Mouse (Mus musculus): Measurements from ENCODE around the gene Slc17a2. TPM values are rescaled to one million over a fixed set of nuclear protein-coding genes. Genes with fewer than 3 reads are reported as not detected.
"Not testable (repeated sequence)": the region's sequence is repeated elsewhere in the genome, so short reads cannot be mapped to it uniquely, and the experiment has no call there.

Gene Slc17a2
- polyA plus RNA-seq, 1 experiment from 2014 or later = not detected

DNA sequence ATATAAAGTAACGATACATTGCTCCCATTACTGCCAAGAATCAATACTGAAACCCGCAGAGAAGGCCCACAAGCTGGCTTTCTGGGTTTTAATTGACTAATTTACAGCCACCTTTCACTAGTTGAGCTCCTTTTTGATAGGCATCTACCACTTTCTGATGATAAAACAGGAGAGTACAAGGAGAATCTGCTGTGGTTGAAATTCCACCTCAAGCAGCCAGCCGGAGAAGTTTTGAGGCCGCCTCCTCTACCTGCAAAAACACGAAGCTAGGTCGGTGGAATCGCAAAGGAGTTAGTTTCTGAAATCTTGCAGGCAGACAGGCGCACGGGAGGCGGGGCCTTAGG, 43.6 kb upstream of the Slc17a2 start:
- no peaks in the 10 kb centered on the region for H3K9me3 ChIP-seq (replicated peaks; ENCODE audit: control insufficient read depth, low read length)
- peaks cover 18% of the 10 kb centered on the region for H3K4me1 ChIP-seq (ENCODE audit: control insufficient read depth, insufficient read depth, low read length)
- peak overlapping the region; percentile 89 for H3K4me2 ChIP-seq (ENCODE audit: low read depth, low read length)
- ATAC-seq (replicated peaks; ENCODE audit: extremely low read depth, insufficient read depth, low FRiP score) = no peak
- peak overlapping the region; percentile 76 for H3K4me3 ChIP-seq (ENCODE audit: low read length)
- WGBS = 3% methylated on average over 10 of the region's 10 CpGs
- H3K9ac ChIP-seq (ENCODE audit: low read length) = peak overlapping the region; percentile 86
- no peaks in the 10 kb centered on the region for H3K36me3 ChIP-seq (ENCODE audit: control insufficient read depth, insufficient read depth)
- H3K27me3 ChIP-seq (ENCODE audit: control insufficient read depth, insufficient read depth, low read length) = no peaks in the 10 kb centered on the region
- H3K27ac ChIP-seq (ENCODE audit: low read length) = peak overlapping the region; percentile 96

DNA sequence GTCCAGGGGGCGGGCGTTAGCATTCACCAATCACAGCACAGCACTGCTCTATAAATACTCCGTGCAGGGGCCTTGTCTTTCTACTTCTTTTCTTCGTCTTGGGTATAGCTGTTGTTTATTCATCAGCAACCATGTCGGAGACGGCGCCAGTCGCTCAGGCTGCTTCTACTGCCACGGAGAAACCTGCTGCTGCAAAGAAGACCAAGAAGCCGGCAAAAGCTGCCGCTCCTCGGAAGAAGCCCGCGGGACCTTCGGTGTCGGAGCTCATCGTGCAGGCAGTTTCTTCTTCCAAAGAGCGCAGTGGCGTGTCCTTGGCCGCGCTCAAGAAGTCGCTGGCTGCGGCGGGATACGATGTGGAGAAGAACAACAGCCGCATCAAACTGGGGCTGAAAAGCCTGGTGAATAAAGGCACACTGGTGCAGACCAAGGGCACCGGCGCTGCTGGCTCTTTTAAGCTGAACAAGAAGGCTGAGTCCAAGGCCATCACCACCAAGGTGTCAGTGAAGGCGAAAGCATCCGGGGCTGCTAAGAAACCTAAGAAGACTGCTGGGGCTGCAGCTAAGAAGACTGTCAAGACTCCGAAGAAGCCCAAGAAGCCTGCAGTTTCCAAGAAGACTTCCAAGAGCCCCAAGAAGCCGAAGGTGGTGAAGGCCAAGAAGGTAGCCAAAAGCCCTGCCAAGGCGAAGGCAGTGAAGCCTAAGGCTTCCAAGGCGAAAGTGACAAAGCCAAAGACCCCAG, 43.0 kb upstream of the Slc17a2 start, which contains the start of gene Hist1h1a:
Gene Hist1h1a (plus strand): TSS at position 81 of the 738 bp plus-strand sequence.
- peak within 1 kb of the TSS; percentile 96 for H3K27ac ChIP-seq (ENCODE audit: low read length)
- H3K27me3 ChIP-seq (ENCODE audit: control insufficient read depth, insufficient read depth, low read length) = no peaks in the 10 kb centered on the region
- peaks cover 20% of the 10 kb centered on the region for H3K4me1 ChIP-seq (ENCODE audit: control insufficient read depth, insufficient read depth, low read length)
- H3K9me3 ChIP-seq (replicated peaks; ENCODE audit: control insufficient read depth, low read length) = no peaks in the 10 kb centered on the region
- peak; percentile 63 for ATAC-seq (replicated peaks; ENCODE audit: extremely low read depth, insufficient read depth, low FRiP score)
- peak within 1 kb of the TSS; percentile 76 for H3K4me3 ChIP-seq (ENCODE audit: low read length)
- H3K9ac ChIP-seq (ENCODE audit: low read length) = peak within 1 kb of the TSS; percentile 86
- peak within 1 kb of the TSS; percentile 89 for H3K4me2 ChIP-seq (ENCODE audit: low read depth, low read length)
- H3K36me3 ChIP-seq (ENCODE audit: control insufficient read depth, insufficient read depth) = no peaks in the 10 kb centered on the region
- WGBS = 2% methylated on average over 34 of the region's 34 CpGs

DNA sequence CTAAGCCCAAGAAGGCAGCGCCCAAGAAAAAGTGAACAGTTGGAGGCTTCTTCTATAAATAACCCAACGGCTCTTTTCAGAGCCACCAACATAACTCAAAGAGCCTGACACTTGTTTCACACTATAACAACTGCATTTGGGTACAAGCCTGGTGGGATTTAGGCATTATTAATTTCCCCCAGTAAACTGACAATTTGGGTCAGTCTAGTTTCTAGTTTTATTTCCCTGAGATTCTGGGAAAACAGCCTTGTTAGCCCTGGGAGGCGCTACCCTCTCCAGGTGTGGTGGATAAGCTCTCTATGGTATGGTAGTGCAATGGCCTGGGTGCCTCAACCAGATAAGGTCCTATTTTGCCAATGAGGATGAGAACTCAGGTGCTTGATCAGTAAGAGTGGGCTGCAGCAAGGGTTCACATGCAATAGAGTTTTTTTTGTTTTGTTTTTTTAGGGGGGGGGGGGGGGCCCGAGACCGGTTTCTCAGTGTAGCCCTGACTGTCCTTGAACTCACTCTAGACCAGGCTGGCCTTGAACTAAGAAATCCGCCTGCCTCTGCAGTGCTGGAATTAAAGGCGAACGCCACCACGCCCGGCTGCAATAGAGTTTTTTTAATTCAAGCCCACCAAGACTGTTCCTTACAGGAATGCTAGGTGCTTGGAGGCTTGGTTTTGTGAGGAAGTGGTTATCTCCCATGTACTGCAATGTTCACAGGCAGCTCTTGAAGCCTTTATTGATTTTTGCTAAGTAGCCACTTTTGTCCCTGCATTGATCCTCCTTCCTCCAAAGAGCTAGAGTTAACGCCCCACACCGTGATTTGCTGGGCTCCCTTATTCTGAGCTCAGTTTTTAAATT, 42.2 kb upstream of the Slc17a2 start:
- no peaks in the 10 kb centered on the region for H3K27me3 ChIP-seq (ENCODE audit: control insufficient read depth, insufficient read depth, low read length)
- H3K36me3 ChIP-seq (ENCODE audit: control insufficient read depth, insufficient read depth) = no peaks in the 10 kb centered on the region
- peak overlapping the region; percentile 86 for H3K9ac ChIP-seq (ENCODE audit: low read length)
- WGBS = 40% methylated on average over 11 of the region's 12 CpGs
- H3K27ac ChIP-seq (ENCODE audit: low read length) = peak overlapping the region; percentile 96
- peak overlapping the region; percentile 89 for H3K4me2 ChIP-seq (ENCODE audit: low read depth, low read length)
- peak overlapping the region; percentile 76 for H3K4me3 ChIP-seq (ENCODE audit: low read length)
- no peaks in the 10 kb centered on the region for H3K9me3 ChIP-seq (replicated peaks; ENCODE audit: control insufficient read depth, low read length)
- no peak for ATAC-seq (replicated peaks; ENCODE audit: extremely low read depth, insufficient read depth, low FRiP score)
- peaks cover 22% of the 10 kb centered on the region for H3K4me1 ChIP-seq (ENCODE audit: control insufficient read depth, insufficient read depth, low read length)

DNA sequence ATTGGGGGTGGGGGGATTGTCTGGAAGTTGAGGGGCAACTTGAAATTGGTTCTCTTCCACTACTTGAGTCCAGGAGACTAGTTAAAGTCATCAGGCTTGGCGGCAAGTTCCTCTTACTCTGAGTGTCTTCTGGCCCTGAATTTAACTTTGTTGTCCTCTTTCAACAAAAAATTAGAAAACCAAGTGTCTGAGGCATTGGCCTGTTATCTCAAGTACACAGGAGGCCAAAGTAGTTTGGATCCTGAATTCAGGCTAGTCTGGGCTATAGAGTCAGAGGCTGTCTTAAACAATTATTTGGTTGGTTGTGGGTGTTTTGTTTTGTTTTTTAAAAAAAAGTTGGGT, 41.6 kb upstream of the Slc17a2 start:
- Histone ChIP-seq H3K36me3 (ENCODE audit: control insufficient read depth, insufficient read depth) (no peaks in the 10 kb centered on the region), H3K27ac (ENCODE audit: low read length) (no peak overlapping the region), H3K9me3 (replicated peaks; ENCODE audit: control insufficient read depth, low read length) (no peaks in the 10 kb centered on the region), H3K4me1 (ENCODE audit: control insufficient read depth, insufficient read depth, low read length) (peaks cover 18% of the 10 kb centered on the region), H3K4me3 (ENCODE audit: low read length) (no peak overlapping the region), H3K9ac (ENCODE audit: low read length) (no peak overlapping the region), H3K4me2 (ENCODE audit: low read depth, low read length) (no peak overlapping the region), H3K27me3 (ENCODE audit: control insufficient read depth, insufficient read depth, low read length) (no peaks in the 10 kb centered on the region)
- no peak for ATAC-seq (replicated peaks; ENCODE audit: extremely low read depth, insufficient read depth, low FRiP score)
- WGBS = 64% methylated on average over 1 of the region's 1 CpGs

DNA sequence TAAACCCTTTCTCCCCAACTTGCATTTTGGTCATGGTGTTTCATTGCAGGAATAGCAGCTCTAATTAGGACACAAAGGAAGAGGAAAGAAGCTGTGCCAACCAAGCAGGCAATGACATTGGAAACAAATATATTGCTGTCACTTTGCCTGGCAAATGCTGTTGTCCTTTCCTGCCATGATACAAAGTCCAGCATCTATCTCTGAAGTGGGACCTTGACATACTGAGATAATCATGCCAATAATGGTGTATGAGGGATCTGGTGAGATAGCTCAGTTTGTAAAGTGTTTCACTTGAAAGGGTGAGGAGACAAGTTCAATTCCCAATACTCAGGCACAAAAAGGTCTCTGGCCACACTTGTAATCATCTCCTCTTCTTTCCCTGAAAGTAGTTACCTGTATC, 40.0 kb upstream of the Slc17a2 start:
- no peak overlapping the region for H3K9ac ChIP-seq (ENCODE audit: low read length)
- no peaks in the 10 kb centered on the region for H3K9me3 ChIP-seq (replicated peaks; ENCODE audit: control insufficient read depth, low read length)
- H3K4me1 ChIP-seq (ENCODE audit: control insufficient read depth, insufficient read depth, low read length) = peaks cover 14% of the 10 kb centered on the region
- H3K4me3 ChIP-seq (ENCODE audit: low read length) = no peak overlapping the region
- no peak overlapping the region for H3K4me2 ChIP-seq (ENCODE audit: low read depth, low read length)
- ATAC-seq (replicated peaks; ENCODE audit: extremely low read depth, insufficient read depth, low FRiP score) = no peak
- no peaks in the 10 kb centered on the region for H3K36me3 ChIP-seq (ENCODE audit: control insufficient read depth, insufficient read depth)
- H3K27me3 ChIP-seq (ENCODE audit: control insufficient read depth, insufficient read depth, low read length) = no peaks in the 10 kb centered on the region
- no peak overlapping the region for H3K27ac ChIP-seq (ENCODE audit: low read length)

DNA sequence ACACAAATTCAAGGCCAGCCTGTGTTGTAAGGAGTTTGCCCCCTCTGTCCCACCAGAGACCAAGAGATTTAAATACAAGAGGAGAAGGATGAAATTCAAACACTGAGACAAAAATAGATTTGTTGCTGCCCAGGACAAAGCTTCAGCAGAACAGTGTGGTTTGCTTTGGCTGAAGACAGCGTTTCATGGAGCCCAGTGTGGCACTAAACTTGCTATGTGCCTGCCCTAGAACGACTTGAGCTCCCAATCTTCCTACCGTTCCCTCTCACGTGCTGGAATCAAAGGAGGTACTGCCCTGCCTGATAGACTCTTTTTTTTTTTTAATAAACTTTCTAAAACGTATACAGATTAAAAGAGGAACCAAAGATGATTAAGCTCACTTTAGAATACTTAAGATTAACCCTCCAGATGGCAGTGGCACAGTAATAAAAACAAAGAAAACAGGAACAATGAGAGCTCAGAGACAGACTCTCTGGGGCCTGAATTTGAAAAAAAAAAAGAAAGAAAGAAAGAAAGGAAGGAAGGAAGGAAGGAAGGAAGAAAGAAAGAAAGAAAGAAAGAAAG, 37.9 kb upstream of the Slc17a2 start:
- Histone ChIP-seq H3K9ac (ENCODE audit: low read length) (no peak overlapping the region), H3K4me2 (ENCODE audit: low read depth, low read length) (no peak overlapping the region), H3K4me3 (ENCODE audit: low read length) (no peak overlapping the region), H3K36me3 (ENCODE audit: control insufficient read depth, insufficient read depth) (no peaks in the 10 kb centered on the region), H3K27ac (ENCODE audit: low read length) (no peak overlapping the region), H3K9me3 (replicated peaks; ENCODE audit: control insufficient read depth, low read length) (no peaks in the 10 kb centered on the region), H3K4me1 (ENCODE audit: control insufficient read depth, insufficient read depth, low read length) (peaks cover 17% of the 10 kb centered on the region), H3K27me3 (ENCODE audit: control insufficient read depth, insufficient read depth, low read length) (no peaks in the 10 kb centered on the region)
- WGBS = 36% methylated on average over 5 of the region's 5 CpGs
- ATAC-seq (replicated peaks; ENCODE audit: extremely low read depth, insufficient read depth, low FRiP score) = no peak

DNA sequence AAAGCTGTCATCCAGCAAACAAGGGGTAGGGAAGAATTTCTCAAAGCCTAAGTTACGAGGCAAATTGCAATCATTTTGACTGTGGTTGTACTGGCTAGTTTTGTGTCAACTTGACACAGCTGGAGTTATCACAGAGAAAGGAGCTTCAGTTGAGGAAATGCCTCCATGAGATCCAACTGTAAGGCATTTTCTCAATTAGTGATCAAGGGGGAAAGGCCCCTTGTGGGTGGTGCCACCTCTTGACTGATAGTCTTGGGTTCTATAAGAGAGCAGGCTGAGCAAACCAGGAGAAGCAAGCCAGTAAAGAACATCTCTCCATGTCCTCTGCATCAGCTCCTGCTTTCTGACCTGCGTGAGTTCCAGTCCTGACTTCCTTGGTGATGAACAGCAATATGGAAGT, 37.2 kb upstream of the Slc17a2 start, which contains the start of gene Trim38:
Gene Trim38 (plus strand): TSS at position 301 of the 400 bp plus-strand sequence.
- H3K27me3 ChIP-seq (ENCODE audit: control insufficient read depth, insufficient read depth, low read length); H3K4me2 ChIP-seq (ENCODE audit: low read depth, low read length); H3K9ac ChIP-seq (ENCODE audit: low read length); H3K4me3 ChIP-seq (ENCODE audit: low read length); H3K36me3 ChIP-seq (ENCODE audit: control insufficient read depth, insufficient read depth); H3K27ac ChIP-seq (ENCODE audit: low read length); ATAC-seq (replicated peaks; ENCODE audit: extremely low read depth, insufficient read depth, low FRiP score); H3K9me3 ChIP-seq (replicated peaks; ENCODE audit: control insufficient read depth, low read length): not testable (repeated sequence)
- peaks cover 11% of the 10 kb centered on the region; the same call in 1 of the 2 replicates for H3K4me1 ChIP-seq (ENCODE audit: control insufficient read depth, insufficient read depth, low read length)
- 79% methylated on average over 2 of the region's 2 CpGs for WGBS

DNA sequence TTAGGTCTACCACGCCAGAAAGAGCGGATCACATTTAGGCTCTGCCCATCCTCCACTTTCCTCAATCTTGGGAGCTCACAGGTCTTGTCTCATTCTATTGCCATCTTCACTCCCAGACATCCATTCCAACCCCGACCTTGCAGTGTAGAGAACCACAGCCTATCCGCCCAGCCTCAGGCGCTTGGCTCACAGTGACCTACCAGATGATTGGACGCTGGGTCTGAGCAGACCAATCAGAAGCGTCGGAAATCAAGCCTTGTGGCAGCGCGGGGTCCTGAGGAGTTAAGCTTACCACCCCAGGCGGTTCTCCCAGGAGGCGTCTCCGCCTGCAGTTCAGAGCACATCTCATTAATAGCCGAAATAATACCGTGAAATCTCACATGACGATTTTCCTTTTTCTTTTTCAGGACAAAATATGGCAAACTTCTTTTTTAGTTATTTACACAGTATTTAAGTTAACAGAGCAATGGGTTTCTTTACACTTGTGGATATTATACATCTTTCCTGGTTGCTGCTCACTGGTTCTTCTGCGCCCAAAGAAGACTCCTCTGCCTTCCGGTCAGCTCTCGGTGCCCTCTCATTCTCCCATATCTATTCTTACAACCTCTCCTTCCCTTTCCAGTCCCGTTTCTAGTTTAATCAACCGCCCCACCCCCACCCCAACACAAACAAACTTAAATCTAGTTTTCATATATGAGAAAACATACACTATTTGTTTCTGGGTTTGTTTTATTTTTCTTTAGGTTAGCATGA, 34.1 kb upstream of the Slc17a2 start:
- no peaks in the 10 kb centered on the region for H3K9me3 ChIP-seq (replicated peaks; ENCODE audit: control insufficient read depth, low read length)
- 18% methylated on average over 21 of the region's 21 CpGs for WGBS
- peak overlapping the region; percentile 61 for H3K4me2 ChIP-seq (ENCODE audit: low read depth, low read length)
- peak overlapping the region; percentile 46 for H3K9ac ChIP-seq (ENCODE audit: low read length)
- H3K36me3 ChIP-seq (ENCODE audit: control insufficient read depth, insufficient read depth) = no peaks in the 10 kb centered on the region
- no peak overlapping the region for H3K27ac ChIP-seq (ENCODE audit: low read length)
- no peaks in the 10 kb centered on the region for H3K27me3 ChIP-seq (ENCODE audit: control insufficient read depth, insufficient read depth, low read length)
- peak; percentile 89 for ATAC-seq (replicated peaks; ENCODE audit: extremely low read depth, insufficient read depth, low FRiP score)
- peak overlapping the region; percentile 36 for H3K4me3 ChIP-seq (ENCODE audit: low read length)
- peaks cover 11% of the 10 kb centered on the region; the same call in 1 of the 2 replicates for H3K4me1 ChIP-seq (ENCODE audit: control insufficient read depth, insufficient read depth, low read length)
